Mouse (Mus musculus) embryonic fibroblast, embryonic 13.5 days (primary cell): ENCODE measurements around the gene Pfdn6. TPM values are rescaled to one million over a fixed set of nuclear protein-coding genes. Genes with fewer than 3 reads are reported as not detected.

Experiments used
- H3K27ac ChIP-seq: 2 replicates; pipeline ENCODE4 v1.5.1; 2012; ENCODE audit warnings: low read length, control low read depth, inconsistent platforms; ENCODE audit not compliant: insufficient read depth
- H3K4me1 ChIP-seq: 2 replicates; pipeline ENCODE4 v1.6.1; 2011; ENCODE audit warnings: low read length; ENCODE audit not compliant: control insufficient read depth, insufficient read depth
- H3K4me3 ChIP-seq: 2 replicates; pipeline ENCODE4 v1.5.1; 2011; ENCODE audit warnings: mild to moderate bottlenecking, control low read depth, low read length; ENCODE audit not compliant: insufficient read depth
- CTCF ChIP-seq: IDR thresholded peaks from 2 replicates; pipeline ENCODE4 v1.5.1; 2011; ENCODE audit warnings: mild to moderate bottlenecking, control low read depth, low read length, moderate library complexity, borderline replicate concordance; ENCODE audit not compliant: insufficient read depth
- POLR2A ChIP-seq: IDR thresholded peaks from 2 replicates; pipeline ENCODE4 v1.6.1; 2011; ENCODE audit warnings: low read depth, mild to moderate bottlenecking, control low read depth, low read length, moderate library complexity
- polyA plus RNA-seq: library from polyadenylated mRNA; stranded (reverse); fragments of >200 nt; gene quantifications from 2 replicates; pipeline ENCODE4 v1.2.4, GENCODE M21; 2011; ENCODE audit warnings: low read depth; ENCODE audit not compliant: missing spikeins, insufficient read length

Pfdn6 gene
- polyA plus RNA-seq, 1 experiment: 80.7 TPM

- H3K4me1 ChIP-seq: no peaks in the 10 kb centered on the region
- H3K27ac ChIP-seq: no peak overlapping the region
- no peak overlapping the region for H3K4me3 ChIP-seq
- no peak for TF ChIP-seq POLR2A
- peak; percentile 5; the same call in 1 of the 2 replicates for TF ChIP-seq CTCF
Observed at GRCm38 (mm10) chr17:33926207-33926932, 13.8 kb downstream of the Pfdn6 start.

DNA sequence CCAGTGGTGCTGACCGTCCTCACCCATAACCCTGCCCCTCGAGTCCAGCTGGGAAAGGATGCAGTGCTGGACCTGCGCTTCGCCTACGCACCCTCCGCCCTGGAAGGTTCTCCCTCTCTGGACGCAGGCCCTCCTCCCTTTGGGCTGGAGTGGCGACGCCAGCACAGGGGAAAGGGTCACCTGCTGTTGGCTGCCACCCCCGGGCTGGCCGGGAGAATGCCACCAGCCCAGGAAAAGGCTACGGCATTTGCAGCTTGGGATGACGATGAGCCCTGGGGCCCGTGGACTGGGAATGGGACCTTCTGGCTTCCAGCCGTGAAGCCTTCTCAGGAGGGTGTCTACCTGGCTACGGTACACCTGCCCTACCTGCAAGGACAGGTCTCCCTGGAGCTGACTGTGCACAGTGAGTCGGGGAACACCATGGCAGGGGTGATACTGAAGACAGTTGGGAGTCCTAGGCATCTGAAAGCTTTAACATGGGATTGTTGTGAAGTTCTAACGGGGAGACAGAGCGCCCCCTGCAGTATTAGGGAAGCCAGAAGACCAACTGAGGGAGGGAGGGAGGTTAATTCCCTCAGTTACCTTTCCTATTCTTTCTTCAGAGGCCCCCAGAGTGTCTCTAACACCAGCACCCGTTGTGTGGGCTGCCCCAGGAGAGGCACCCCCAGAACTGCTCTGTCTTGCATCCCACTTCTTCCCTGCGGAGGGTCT, 14.6 kb downstream of the Pfdn6 start:
- no peak overlapping the region for H3K27ac ChIP-seq
- H3K4me1 ChIP-seq: no peaks in the 10 kb centered on the region
- TF ChIP-seq CTCF (no peak), POLR2A (no peak)
- H3K4me3 ChIP-seq: no peak overlapping the region

- TF ChIP-seq POLR2A: no peak
- peak; percentile 28; the same call in 1 of the 2 replicates for TF ChIP-seq CTCF
- Histone ChIP-seq H3K4me3 (no peak overlapping the region), H3K4me1 (no peaks in the 10 kb centered on the region), H3K27ac (no peak overlapping the region)
Observed at GRCm38 (mm10) chr17:33924577-33925283, 15.4 kb downstream of the Pfdn6 start.

DNA sequence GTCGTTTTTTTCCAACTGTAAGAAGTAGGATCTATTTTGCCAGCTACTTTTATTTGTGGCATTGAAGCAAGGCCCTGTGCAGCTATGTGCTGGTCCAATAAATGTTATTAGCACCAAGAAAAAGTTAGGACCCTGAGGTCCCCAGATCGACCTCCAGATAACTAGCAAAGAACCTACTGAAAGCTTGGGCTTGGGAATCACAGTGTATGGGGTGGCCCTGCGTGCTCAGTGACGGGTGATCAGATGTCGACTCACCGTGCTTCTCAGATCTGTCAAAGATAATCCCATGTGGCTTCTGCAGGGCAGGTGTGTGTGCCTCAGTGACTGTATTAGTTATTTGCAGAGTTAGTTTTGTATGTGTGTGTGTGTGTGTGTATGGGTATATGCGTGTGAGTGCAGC, 18.8 kb downstream of the Pfdn6 start:
- no peak overlapping the region for H3K4me3 ChIP-seq

GRCm38 (mm10) chr17:33920282-33921097, 19.7 kb downstream of the Pfdn6 start:
- Histone ChIP-seq H3K27ac (peak overlapping the region; percentile 24), H3K4me3 (peak overlapping the region; percentile 61), H3K4me1 (no peaks in the 10 kb centered on the region)
- peak; percentile 77 for TF ChIP-seq POLR2A
- TF ChIP-seq CTCF: peak; percentile 88

More for the DNA sequence above, 18.8 kb downstream of the Pfdn6 start:
- H3K4me1 ChIP-seq: no peaks in the 10 kb centered on the region
- no peak for TF ChIP-seq CTCF
- TF ChIP-seq POLR2A: no peak
- no peak overlapping the region for H3K27ac ChIP-seq

DNA sequence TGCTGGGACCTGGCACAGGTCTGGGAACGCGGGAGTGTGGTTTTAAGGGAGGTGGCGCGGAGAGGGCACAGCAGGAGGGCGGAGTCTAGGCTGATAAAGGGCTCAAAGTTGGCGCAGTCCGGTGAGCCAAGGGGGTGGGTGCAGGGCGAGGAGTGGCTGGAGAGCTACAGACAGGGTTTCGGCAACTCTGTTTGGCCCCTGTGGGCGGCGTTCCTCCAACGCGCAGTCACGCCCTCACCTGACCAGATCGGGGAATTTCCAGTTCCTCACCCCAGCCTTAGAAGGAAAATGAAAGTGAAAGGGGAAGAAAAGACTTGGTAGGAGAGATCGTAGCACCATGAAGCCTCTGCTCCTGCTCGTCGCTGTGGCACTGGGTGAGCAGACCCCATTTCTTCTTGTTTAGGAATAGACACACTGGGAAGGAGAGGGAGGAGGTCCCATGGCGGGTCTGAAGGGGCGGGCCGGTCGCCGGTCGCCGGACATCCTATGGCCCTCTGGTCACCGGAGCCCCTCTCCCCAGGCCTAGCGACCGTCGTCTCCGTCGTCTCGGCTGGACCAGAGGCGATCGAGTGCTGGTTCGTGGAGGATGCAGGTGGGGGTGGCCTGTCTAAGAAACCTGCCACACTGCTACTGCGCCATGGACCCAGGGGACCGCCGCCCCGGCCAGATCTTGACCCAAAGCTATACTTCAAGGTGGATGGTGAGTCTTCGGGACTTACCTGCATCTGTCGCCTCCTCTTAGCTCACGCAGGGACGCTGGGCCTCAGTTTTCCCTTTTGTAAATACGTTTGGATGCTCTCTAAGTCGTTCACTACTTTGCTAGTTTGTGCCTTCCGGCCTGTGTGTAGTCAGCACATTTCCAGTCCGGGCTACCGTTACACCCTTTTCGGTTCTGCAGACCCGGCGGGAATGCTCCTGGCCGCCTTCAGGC, 20.5 kb downstream of the Pfdn6 start:
- peak; percentile 20; the same call in 1 of the 2 replicates for TF ChIP-seq CTCF
- TF ChIP-seq POLR2A: peak; percentile 60
- Histone ChIP-seq H3K4me3 (peak overlapping the region; percentile 61), H3K4me1 (peaks cover 3% of the 10 kb centered on the region; the same call in 1 of the 2 replicates), H3K27ac (peak overlapping the region; percentile 24)

DNA sequence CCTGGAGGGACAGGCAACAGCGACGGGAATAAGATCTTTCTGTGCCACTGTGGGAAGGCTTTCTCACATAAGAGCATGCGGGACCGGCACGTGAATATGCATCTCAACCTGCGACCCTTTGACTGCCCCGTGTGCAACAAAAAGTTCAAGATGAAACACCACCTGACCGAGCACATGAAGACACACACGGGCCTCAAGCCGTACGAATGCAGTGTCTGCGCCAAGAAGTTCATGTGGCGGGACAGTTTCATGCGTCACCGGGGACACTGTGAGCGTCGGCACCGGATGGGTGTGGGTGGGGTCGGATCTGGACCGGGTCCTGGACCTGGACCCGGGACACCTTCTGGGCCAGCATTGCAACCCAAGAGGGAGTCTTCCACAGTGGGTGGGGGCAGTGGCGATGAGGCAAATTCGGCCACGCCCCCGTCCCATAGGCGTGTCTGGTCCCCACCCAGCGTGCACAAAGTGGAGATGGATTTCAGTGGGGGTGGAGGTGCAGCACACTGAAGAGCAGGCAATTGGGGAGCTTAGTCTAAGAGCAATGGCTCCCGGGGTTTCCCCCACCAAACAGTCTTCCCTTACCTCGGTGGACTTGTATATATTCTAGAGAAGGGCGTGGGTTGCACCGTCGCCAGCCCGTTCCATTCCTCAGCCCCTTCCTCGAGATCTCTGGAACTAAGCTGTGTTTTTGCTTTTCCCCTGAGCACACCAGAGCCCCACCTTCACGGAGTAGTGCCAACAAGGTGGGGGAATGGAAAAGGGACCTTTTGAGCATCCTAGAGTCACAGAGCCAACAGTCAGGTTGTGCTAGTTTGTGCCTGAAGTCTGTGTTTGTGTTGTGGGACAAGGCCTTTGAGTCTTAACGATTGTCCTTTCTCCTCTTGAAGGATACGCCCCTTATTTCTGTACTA, 21.6 kb downstream of the Pfdn6 start:
- H3K4me3 ChIP-seq: peak overlapping the region; percentile 61
- TF ChIP-seq CTCF (no peak), POLR2A (0 out of 2 replicates have a peak, but pooled peaks have one; percentile 10)
- H3K4me1 ChIP-seq: peaks cover 3% of the 10 kb centered on the region; the same call in 1 of the 2 replicates
- H3K27ac ChIP-seq: peak overlapping the region; percentile 24; the same call in 1 of the 2 replicates

DNA sequence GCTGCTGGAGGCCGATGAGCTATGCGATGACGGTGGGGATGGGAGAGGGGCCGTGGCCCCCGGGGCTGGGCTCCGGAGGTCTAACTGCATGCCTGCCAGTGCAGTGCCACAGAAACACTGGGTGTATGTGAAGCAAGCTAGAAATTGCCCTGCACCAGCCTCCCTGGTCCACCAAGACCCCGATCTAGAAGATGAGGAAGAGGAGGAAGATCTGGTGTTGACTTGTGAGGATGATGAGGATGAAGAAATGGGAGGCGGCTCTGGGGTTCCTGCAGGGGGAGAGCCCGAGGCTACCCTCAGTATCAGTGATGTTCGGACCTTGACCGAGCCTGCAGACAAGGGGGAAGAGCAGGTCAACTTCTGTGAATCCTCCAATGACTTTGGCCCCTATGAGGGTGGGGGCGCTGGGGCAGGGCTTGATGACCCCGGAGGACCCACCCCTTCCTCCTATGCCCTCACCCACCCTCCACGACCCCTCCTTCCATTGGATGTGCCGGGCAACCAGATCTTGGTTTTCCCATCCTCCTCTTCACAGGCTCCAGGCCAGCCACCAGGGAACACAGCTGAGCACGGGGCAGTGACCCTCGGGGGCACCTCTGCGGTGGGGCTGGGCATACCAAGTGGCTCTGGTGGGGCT, 22.4 kb downstream of the Pfdn6 start:
- peaks cover 3% of the 10 kb centered on the region; the same call in 1 of the 2 replicates for H3K4me1 ChIP-seq
- H3K27ac ChIP-seq: no peak overlapping the region
- no peak overlapping the region for H3K4me3 ChIP-seq
- TF ChIP-seq CTCF (no peak), POLR2A (no peak)
